Mouse (Mus musculus) thymus, postnatal 0 days (tissue): Measurements from ENCODE around the gene Cdkn1c. TPM values are rescaled to one million over a fixed set of nuclear protein-coding genes. Genes with fewer than 3 reads are reported as not detected.

ENCODE experiments used
- DNase-seq: peaks from one replicate; pipeline ENCODE4 v3.0.0-alpha.2; 2015; ENCODE audit warnings: low spot score
- polyA plus RNA-seq: library from polyadenylated mRNA; unstranded; fragments of >200 nt; fragmentation: Nextera tagmentation; extraction: Ambion mirVana; gene quantifications from 2 replicates; pipeline ENCODE4 v1.2.1, GENCODE M21; 2015

Cdkn1c gene
- polyA plus RNA-seq, 1 experiment from 2014 or later = 74.9 TPM

- no peak for DNase-seq
Observed at GRCm38 (mm10) chr7:143474811-143475210, 14.0 kb upstream of the Cdkn1c start.

- DNase-seq = no peak
Observed at GRCm38 (mm10) chr7:143473347-143474101, 12.7 kb upstream of the Cdkn1c start, which contains the start of gene Slc22a18. Gene Slc22a18 (plus strand): TSS chr7:143473736.

GRCm38 (mm10) chr7:143469946-143470345, 9.1 kb upstream of the Cdkn1c start:
- peak; percentile 75 for DNase-seq

- no peak for DNase-seq
Observed at GRCm38 (mm10) chr7:143467714-143468113, 6.9 kb upstream of the Cdkn1c start.

- peak; percentile 82 for DNase-seq
Observed at GRCm38 (mm10) chr7:143466099-143466677, 5.3 kb upstream of the Cdkn1c start.

GRCm38 (mm10) chr7:143464811-143465560, 4.1 kb upstream of the Cdkn1c start:
- DNase-seq = peak; percentile 53

- DNase-seq = peak; percentile 65
Observed at GRCm38 (mm10) chr7:143463865-143464415, 3.1 kb upstream of the Cdkn1c start.

GRCm38 (mm10) chr7:143462516-143462915, 1.7 kb upstream of the Cdkn1c start:
- no peak for DNase-seq

- peak; percentile 50 for DNase-seq
Observed at GRCm38 (mm10) chr7:143461920-143462319, 1.1 kb upstream of the Cdkn1c start.

GRCm38 (mm10) chr7:143461294-143461870, 532 bp upstream of the Cdkn1c start:
- DNase-seq = peak; percentile 4

GRCm38 (mm10) chr7:143460217-143460834, 524 bp downstream of the Cdkn1c start:
- no peak for DNase-seq

- peak; percentile 10 for DNase-seq
Observed at GRCm38 (mm10) chr7:143459332-143460211, 1.3 kb downstream of the Cdkn1c start.

- peak; percentile 5 for DNase-seq
Observed at GRCm38 (mm10) chr7:143458963-143459331, 1.9 kb downstream of the Cdkn1c start.

GRCm38 (mm10) chr7:143447130-143447529, 13.7 kb downstream of the Cdkn1c start:
- DNase-seq = no peak

- DNase-seq = no peak
Observed at GRCm38 (mm10) chr7:143445651-143446460, 15.0 kb downstream of the Cdkn1c start.

GRCm38 (mm10) chr7:143444955-143445648, 15.7 kb downstream of the Cdkn1c start:
- DNase-seq = no peak

- DNase-seq = no peak
Observed at GRCm38 (mm10) chr7:143444580-143444954, 16.3 kb downstream of the Cdkn1c start.

- DNase-seq = no peak
Observed at GRCm38 (mm10) chr7:143438965-143439364, 21.9 kb downstream of the Cdkn1c start.
